Mouse (Mus musculus): ENCODE measurements around the gene Cyp17a1. TPM values are rescaled to one million over a fixed set of nuclear protein-coding genes. Genes with fewer than 3 reads are reported as not detected.
A peak's percentile ranks its signal among the peaks of the same experiment; 100 is the strongest.

The Cyp17a1 gene
- polyA plus RNA-seq, 1 experiment from 2014 or later = not detected

DNA sequence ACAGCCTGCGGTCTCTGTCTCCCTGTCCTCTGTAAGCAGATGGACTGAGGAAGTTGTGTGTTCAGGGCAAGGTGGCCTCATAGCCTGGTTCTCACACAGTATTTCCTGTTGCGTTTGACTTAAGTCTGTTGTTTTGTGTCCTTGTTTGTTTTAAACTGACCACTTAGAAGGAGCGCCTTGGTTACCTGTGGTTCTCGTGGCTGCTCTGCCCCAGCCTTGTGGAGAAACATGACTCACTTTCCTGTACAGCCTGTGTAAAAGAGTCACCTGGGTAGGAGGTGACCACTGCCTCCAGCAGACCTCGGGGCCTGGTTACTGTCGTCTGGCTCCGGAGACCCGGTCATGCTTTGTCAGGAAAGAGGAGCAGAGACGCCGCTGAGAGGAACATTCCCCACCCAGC, 17.3 kb downstream of the Cyp17a1 start:
- Histone ChIP-seq H3K27ac (0 out of 2 replicates have a peak overlapping the region, but pooled peaks have one; percentile 13), H3K9ac (ENCODE audit: low read depth, low read length) (no peak overlapping the region), H3K4me2 (ENCODE audit: low read length) (no peak overlapping the region), H3K9me3 (replicated peaks; ENCODE audit: low read length) (no peaks in the 10 kb centered on the region), H3K27me3 (ENCODE audit: insufficient read depth, low read length) (no peaks in the 10 kb centered on the region), H3K4me3 (replicated peaks; ENCODE audit: low read depth, low read length) (no peak overlapping the region), H3K36me3 (ENCODE audit: insufficient read depth, low read length) (peaks cover 44% of the 10 kb centered on the region), H3K4me1 (replicated peaks; ENCODE audit: insufficient read depth, low read length) (no peaks in the 10 kb centered on the region)
- WGBS = 92% methylated on average over 10 of the region's 10 CpGs
- no peak for DNase-seq (ENCODE audit: low spot score)
- no peak for TF ChIP-seq CTCF (IDR thresholded peaks at IDR 0.05; ENCODE audit: low read depth)
- ATAC-seq (replicated peaks; ENCODE audit: low FRiP score, low read depth) = no peak

- TF ChIP-seq CTCF (IDR thresholded peaks at IDR 0.05; ENCODE audit: low read depth) = no peak
- no peak overlapping the region for H3K4me2 ChIP-seq (ENCODE audit: low read length)
- DNase-seq (ENCODE audit: low spot score) (no peak), ATAC-seq (replicated peaks; ENCODE audit: low FRiP score, low read depth) (no peak)
- no peaks in the 10 kb centered on the region for H3K9me3 ChIP-seq (replicated peaks; ENCODE audit: low read length)
- no peaks in the 10 kb centered on the region for H3K4me1 ChIP-seq (replicated peaks; ENCODE audit: insufficient read depth, low read length)
- H3K9ac ChIP-seq (ENCODE audit: low read depth, low read length) = no peak overlapping the region
- 91% methylated on average over 14 of the region's 14 CpGs for WGBS
- H3K27me3 ChIP-seq (ENCODE audit: insufficient read depth, low read length) = no peaks in the 10 kb centered on the region
- H3K36me3 ChIP-seq (ENCODE audit: insufficient read depth, low read length) = peaks cover 44% of the 10 kb centered on the region
- no peak overlapping the region for H3K4me3 ChIP-seq (replicated peaks; ENCODE audit: low read depth, low read length)
- H3K27ac ChIP-seq = no peak overlapping the region
These were observed 19.2 kb downstream of the Cyp17a1 start for GRCm38 (mm10) chr19:46653616-46654235.

DNA sequence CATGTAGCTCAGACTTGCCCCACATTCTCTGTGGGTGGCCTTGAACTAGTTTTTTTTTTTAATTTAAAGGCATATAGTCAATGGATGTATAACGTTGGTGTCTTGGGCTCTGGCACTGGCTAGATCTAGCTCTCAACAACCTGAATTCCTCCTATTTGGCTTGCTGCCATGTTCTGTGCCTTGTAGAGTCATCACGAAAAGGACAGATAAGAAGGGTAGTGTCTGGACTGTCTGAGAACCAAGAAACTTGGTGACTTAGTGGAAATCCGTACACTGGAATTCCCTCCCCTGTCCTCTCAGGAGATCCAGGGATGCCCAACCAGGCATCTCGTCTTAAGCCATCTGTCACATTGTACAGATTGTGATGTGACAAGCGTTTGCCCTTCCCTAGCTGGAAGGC, 19.8 kb downstream of the Cyp17a1 start:
- H3K9ac ChIP-seq (ENCODE audit: low read depth, low read length) = no peak overlapping the region
- no peaks in the 10 kb centered on the region for H3K4me1 ChIP-seq (replicated peaks; ENCODE audit: insufficient read depth, low read length)
- no peak for DNase-seq (ENCODE audit: low spot score)
- WGBS = 77% methylated on average over 5 of the region's 5 CpGs
- H3K4me3 ChIP-seq (replicated peaks; ENCODE audit: low read depth, low read length) = no peak overlapping the region
- no peak for ATAC-seq (replicated peaks; ENCODE audit: low FRiP score, low read depth)
- no peak overlapping the region for H3K4me2 ChIP-seq (ENCODE audit: low read length)
- no peak for TF ChIP-seq CTCF (IDR thresholded peaks at IDR 0.05; ENCODE audit: low read depth)
- no peaks in the 10 kb centered on the region for H3K27me3 ChIP-seq (ENCODE audit: insufficient read depth, low read length)
- no peak overlapping the region for H3K27ac ChIP-seq
- H3K36me3 ChIP-seq (ENCODE audit: insufficient read depth, low read length) = peaks cover 46% of the 10 kb centered on the region
- H3K9me3 ChIP-seq (replicated peaks; ENCODE audit: low read length) = no peaks in the 10 kb centered on the region

DNA sequence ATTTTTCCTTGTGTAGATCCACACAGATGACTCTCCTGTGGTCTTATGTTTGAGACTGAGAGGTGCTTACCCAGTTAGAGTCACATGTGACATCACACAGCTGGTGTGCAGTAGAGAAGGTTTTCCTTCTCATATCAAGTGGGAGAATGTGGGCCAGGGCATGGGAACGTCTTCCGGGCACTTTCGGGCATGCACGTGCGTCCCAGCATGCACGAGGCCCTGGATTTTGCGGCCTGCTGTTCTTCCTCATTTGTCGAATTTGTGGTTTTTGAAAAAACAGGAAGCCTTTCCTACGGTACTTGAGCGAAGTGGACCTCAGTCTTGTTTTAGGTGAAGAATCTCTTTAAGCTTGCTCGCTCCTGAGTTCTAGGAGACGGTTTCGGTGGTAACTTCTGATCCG, 24.4 kb downstream of the Cyp17a1 start:
- Histone ChIP-seq H3K4me2 (ENCODE audit: low read length) (no peak overlapping the region), H3K27me3 (ENCODE audit: insufficient read depth, low read length) (no peaks in the 10 kb centered on the region), H3K9ac (ENCODE audit: low read depth, low read length) (no peak overlapping the region), H3K36me3 (ENCODE audit: insufficient read depth, low read length) (peaks cover 15% of the 10 kb centered on the region), H3K9me3 (replicated peaks; ENCODE audit: low read length) (no peaks in the 10 kb centered on the region), H3K4me1 (replicated peaks; ENCODE audit: insufficient read depth, low read length) (peaks cover 32% of the 10 kb centered on the region), H3K4me3 (replicated peaks; ENCODE audit: low read depth, low read length) (no peak overlapping the region), H3K27ac (no peak overlapping the region)
- no peak for TF ChIP-seq CTCF (IDR thresholded peaks at IDR 0.05; ENCODE audit: low read depth)
- no peak for ATAC-seq (replicated peaks; ENCODE audit: low FRiP score, low read depth)
- DNase-seq (ENCODE audit: low spot score) = no peak
- 91% methylated on average over 14 of the region's 14 CpGs for WGBS

DNA sequence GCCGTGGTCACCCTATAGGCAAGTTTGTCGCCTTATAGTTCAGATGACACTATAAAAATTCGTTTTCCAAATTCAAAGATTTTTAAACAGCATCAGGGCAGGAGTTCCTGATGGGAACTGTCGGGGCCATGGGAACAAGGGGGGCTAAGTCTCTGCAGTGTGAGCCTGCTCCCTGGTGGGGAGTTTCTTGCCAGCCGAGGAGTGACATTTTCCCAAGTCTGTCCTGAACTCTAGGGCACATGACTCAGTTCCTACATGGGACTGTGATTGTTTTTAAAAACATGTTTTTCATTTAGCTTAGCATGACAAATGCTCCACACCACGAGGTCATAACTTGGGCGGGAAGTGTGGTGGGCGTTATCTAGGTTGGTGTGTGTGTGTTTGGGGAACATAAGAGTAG, 25.1 kb downstream of the Cyp17a1 start:
- H3K9me3 ChIP-seq (replicated peaks; ENCODE audit: low read length) = no peaks in the 10 kb centered on the region
- H3K27ac ChIP-seq = no peak overlapping the region
- 73% methylated on average over 8 of the region's 8 CpGs for WGBS
- H3K4me1 ChIP-seq (replicated peaks; ENCODE audit: insufficient read depth, low read length) = peaks cover 37% of the 10 kb centered on the region
- DNase-seq (ENCODE audit: low spot score) = peak; percentile 46
- peak; percentile 56 for TF ChIP-seq CTCF (IDR thresholded peaks at IDR 0.05; ENCODE audit: low read depth)
- H3K9ac ChIP-seq (ENCODE audit: low read depth, low read length) = no peak overlapping the region
- H3K4me3 ChIP-seq (replicated peaks; ENCODE audit: low read depth, low read length) = no peak overlapping the region
- H3K4me2 ChIP-seq (ENCODE audit: low read length) = no peak overlapping the region
- no peak for ATAC-seq (replicated peaks; ENCODE audit: low FRiP score, low read depth)
- peaks cover 8% of the 10 kb centered on the region; the same call in 1 of the 2 replicates for H3K36me3 ChIP-seq (ENCODE audit: insufficient read depth, low read length)
- no peaks in the 10 kb centered on the region for H3K27me3 ChIP-seq (ENCODE audit: insufficient read depth, low read length)

DNA sequence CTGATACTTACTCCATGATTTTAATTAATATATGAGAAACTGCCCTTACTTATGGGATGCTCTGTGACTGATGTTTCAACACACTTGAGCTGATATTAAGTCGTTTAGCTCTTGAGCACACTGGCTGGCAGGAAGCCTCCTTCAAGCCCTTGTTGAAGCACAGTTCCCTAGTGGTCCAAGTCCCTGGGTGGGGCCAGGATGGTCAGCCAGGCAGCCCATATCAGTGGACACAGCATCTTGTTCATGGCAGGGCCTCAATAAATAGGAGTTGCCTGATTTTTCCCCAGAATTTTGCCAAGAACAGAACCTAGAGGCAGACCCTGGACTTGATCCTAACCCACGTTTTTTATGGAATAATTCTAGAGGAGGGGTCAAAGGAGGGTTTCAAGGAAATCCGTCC, 25.7 kb downstream of the Cyp17a1 start:
- Histone ChIP-seq H3K27ac (peak overlapping the region; percentile 81), H3K9ac (ENCODE audit: low read depth, low read length) (no peak overlapping the region), H3K4me3 (replicated peaks; ENCODE audit: low read depth, low read length) (no peak overlapping the region), H3K4me1 (replicated peaks; ENCODE audit: insufficient read depth, low read length) (peaks cover 43% of the 10 kb centered on the region), H3K27me3 (ENCODE audit: insufficient read depth, low read length) (no peaks in the 10 kb centered on the region), H3K9me3 (replicated peaks; ENCODE audit: low read length) (no peaks in the 10 kb centered on the region), H3K4me2 (ENCODE audit: low read length) (no peak overlapping the region), H3K36me3 (ENCODE audit: insufficient read depth, low read length) (peaks cover 6% of the 10 kb centered on the region; the same call in 1 of the 2 replicates)
- ATAC-seq (replicated peaks; ENCODE audit: low FRiP score, low read depth) (no peak), DNase-seq (ENCODE audit: low spot score) (no peak)
- TF ChIP-seq CTCF (IDR thresholded peaks at IDR 0.05; ENCODE audit: low read depth) = no peak
- WGBS = 40% methylated on average over 3 of the region's 3 CpGs

Measured in kidney, postnatal 0 days (tissue).